Mouse (Mus musculus) skeletal muscle tissue, adult 2 months (tissue): ENCODE data around the gene Focad.
A peak's percentile ranks its signal among the peaks of the same experiment; 100 is the strongest.

ENCODE experiments used
- DNase-seq: peaks from one replicate; pipeline ENCODE4 v3.0.0-alpha.2; 2012; ENCODE audit warnings: low read depth, low spot score

Gene Focad

DNA sequence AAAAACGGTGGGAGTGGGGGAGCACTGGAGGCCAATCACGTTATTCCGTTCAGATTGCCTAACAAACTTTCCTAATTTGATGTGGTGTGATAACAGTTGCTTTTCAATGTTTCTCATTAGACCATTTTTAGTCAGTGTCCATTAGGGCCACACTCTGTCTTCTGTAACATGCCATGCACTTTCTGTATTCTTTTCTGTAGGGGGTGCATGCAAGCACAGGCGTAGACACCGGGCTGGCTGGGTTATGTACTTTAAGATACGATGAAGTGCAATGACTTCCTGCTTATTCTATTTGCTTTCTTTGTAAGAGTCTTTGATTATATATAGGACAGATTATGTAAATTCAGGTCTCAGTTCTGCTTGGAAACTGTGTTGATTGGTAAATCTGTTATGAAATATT, 116.2 kb downstream of the Focad start:
- no peak for DNase-seq

DNA sequence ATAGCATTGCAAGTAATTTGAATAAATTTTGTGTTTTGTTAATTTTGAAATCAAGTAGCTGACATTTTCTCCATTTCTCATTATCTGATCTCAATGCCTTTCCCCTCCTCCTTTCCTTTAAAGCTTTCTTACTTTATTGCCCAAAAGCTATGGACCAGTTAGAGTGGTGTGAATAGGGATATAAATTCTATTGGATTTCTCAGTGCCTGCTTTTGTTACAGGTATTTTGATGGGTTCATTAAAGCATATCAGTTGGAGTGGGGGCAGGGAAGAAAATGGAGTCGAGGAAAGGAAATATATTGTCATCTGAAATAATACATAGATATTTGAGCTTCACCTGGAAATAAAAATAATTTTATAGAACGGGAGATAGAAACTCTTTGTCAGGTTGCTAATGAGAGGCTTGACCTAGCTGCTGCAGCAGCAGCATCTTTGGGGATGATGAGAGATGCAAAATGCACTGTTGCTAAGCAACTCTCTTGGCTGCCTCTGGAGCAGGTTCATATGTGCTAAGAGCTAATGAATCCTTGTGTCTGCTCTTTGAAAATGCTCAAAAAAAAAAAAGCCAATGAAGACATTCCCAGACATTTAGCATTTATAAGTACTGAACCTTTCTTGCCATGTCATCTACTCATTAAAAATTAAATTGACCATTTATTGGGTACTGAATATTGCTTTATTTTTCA, 116.9 kb downstream of the Focad start:
- no peak for DNase-seq

DNA sequence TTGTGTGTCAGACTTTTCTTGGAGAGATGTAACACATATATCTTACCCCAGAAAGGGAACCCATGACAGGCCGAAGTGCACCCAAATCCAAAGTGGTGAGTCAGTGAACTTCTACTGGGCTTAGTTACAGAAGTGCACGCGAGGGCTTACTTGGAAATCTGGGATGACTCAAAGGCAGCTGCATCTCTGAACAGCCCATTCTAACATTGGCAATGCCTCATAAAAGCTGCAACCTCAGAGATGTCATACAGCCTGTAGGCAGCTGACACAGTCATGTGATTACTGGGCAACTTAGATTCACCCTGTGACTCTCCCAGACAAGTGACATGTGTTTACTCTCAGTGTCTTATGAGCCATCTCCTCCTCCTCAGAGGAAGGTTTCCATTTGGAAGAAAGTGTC, 119.5 kb downstream of the Focad start:
- peak; percentile 6 for DNase-seq

DNA sequence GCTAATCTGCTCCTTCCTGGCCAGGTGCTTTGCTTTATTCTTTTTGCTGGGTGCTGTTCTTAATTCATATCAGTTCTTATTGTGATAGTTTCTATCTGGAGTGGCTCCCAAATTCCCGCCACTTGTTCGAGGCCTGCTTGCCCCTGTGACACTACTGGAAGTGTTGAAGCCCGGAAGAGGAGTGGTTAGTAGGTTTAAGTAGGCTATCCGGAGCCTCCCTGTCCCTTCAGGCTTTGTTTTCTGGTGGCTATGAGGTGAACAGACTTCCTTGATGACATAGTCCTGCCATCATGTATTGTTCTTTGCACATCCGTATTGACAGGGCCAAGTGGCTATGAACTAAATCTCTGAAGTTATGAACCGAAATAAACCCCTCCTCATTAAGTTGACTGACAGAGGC, 123.9 kb downstream of the Focad start:
- DNase-seq = no peak

DNA sequence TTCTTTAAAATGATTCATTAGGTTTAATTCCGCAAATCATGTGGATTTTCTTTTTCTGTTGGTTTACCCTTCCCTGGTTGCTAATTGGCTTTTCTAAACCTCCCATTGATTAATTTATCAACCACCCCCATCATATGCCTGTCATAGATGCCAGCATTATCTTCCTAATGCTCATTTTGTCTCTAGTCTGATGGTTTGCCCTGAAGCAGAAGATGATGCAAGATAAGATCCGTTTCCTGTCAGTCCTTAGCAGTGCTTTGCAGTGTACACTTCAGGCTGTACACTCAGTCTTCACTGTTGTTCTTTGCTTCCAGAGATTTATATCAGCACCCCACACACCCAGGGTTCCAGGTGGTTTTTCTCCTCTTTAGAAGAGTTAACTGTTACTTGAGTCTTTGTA, 124.4 kb downstream of the Focad start:
- no peak for DNase-seq

DNA sequence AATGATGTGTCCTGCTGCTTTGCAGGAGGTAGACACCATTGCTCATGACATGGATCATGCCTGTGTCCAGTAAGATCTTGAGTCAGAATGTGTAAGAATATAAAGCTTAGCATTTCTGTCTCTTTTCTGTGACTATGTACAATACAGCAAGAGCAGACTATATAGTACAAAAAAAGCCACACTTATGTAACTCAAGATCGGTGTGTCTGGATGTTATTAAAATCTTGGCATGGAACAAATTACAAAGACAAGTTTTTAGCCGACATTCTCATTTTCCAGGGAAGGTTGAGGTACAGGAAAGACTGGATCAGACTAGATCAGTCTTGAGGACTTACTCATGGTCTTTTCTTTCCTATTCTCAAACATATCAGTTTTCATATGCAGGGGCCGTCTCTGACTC, 136.9 kb downstream of the Focad start:
- no peak for DNase-seq

DNA sequence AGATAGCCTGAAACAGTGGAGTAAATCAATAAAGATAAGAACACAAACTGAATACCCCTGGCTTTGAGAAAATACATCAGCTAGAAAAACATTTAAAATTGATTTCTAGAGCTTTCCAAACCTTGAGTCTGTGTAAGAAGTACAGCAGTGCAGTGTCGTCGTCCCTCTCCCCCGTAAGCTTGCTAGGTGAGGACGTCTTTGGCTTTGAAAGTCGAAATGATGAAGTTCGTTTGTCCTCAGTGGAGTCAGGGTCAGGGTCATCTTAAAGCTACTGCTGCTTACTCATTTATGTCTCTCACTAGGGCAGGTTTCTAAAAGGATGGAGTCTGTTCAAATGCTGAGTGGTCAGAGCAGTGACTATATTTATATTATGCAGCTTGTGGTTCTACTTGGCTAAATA, 141.5 kb downstream of the Focad start:
- DNase-seq = no peak

DNA sequence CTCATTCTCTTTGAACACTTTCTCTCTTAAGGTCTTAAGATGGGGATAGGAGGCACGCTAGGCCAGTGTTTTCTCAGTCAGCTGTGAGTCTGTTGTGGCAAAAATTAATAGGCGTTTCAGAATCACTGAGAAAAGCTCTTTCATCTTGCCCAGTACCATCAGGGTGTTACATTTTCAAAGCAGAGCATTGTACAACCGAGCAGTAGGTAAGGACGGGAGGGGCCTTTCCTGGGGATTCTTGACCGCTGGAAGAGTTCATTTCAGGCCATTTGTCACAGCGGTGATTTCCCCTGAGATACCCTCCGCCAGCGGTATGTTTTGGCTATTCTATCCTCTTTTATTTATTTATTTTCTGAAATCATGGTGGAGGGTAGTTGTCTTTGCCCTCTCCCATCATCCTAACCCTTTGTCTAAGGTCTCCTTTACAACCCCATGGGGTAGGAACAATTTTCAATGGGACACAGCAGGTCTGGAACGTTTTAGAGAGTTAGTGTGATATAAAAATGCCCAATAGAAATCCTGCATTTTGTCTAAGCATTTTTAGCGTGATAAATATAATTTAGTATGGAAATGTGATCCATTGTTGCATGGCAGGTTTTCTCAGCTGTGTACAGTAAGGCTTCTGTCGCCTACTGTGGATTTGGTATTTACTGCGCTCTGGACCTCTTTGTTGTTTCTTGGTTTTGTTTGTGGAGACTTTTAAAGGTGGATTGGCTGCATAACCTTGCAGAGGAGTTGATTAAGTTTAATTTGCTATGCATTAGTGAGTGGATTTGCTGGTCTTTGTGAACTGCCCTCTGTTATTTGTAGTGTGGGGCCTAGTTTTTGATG, 142.7 kb downstream of the Focad start:
- DNase-seq = no peak

DNA sequence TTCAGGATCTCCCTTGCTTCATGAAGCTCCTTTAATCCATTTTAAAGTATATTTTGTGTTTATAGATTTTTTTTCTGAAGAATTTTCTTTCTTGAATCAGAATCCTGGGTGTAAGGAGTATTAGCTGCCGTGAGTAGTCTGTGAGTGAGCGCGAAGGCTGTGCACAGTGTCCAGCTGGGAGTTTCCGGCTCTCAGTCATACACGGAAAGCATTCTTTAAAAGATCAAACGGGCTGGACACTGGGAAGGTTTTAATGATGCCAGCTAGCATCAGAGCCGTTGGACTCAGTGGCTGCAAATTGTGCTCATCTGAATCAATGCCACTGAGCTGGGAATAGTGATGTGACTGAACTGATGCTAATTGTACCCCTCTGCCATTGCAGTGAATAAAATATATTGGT, 143.9 kb downstream of the Focad start:
- DNase-seq = no peak

DNA sequence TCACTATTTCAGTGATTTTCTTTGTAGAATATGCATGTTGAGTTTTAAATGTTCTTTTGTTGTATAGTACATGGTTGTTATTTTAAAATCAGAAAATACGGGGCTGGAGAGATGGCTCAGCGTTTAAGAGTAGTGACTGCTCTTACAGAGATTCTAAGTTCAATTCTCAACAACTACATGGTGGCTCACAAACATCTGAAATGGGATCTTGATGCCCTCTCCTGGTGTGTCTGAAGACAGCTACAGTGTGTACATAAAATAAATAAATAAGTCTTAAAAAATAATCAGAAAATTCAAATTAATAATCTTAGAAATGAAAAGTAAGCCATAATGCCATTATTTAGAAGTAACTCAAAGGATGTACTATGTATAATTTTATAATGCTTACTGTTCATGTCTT, 149.4 kb downstream of the Focad start:
- DNase-seq = no peak

DNA sequence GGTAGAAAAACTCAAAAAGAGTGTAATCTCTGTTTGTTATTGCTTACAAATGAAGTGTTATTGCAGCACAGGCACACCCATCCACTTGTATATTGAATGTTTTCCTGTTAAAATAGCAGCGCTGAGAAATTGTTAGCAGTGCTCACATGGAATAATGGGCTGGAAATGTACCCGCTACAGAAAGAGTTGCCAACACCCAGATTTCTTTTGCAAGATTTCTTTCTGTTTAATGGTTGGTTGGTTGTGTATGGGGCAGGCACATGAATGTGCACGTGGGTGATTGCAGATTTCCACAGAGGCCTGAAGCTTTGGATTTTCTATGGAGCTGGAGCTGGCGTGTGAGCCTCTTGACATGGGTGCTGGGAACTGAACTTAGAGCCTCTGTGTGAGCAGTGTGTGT, 151.1 kb downstream of the Focad start:
- DNase-seq = no peak

DNA sequence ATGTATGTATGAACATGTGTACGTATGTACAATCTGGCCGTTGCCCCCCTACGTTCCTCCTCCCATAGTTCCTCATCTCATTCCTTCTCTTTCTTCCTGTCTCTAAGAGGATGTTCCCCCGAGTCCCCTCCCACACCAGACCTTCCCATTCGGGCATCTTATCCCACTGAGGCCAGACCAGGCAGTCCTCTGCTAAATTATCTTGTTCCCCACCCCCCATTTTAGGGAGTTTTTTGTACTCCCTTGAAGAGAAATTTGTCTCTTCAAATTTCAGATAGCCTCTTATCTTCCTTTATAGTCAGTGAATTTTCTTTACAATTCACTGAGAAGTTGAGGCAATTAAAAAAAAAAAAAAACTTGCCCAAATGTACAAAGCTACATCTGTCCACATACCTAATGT, 166.9 kb downstream of the Focad start:
- no peak for DNase-seq

DNA sequence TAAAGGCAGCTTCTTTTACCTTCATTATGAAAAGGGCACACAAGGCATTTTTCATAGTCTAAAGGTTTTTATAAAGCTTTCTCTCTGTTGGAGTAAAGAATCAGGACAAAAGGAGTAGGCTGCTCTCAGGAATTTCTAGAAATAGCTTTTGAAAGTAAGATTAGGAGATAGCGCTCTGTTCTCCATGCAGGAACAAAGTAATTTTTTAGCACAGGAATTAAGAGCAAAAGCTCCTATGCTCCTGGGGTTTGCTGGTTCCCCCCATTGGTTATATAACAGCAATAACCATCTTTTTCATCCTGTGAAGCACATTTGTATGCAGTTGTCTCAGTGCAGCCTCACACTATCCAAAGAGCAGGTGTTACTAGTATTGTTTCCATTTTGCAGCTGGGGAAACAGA, 170.1 kb downstream of the Focad start:
- DNase-seq = no peak

DNA sequence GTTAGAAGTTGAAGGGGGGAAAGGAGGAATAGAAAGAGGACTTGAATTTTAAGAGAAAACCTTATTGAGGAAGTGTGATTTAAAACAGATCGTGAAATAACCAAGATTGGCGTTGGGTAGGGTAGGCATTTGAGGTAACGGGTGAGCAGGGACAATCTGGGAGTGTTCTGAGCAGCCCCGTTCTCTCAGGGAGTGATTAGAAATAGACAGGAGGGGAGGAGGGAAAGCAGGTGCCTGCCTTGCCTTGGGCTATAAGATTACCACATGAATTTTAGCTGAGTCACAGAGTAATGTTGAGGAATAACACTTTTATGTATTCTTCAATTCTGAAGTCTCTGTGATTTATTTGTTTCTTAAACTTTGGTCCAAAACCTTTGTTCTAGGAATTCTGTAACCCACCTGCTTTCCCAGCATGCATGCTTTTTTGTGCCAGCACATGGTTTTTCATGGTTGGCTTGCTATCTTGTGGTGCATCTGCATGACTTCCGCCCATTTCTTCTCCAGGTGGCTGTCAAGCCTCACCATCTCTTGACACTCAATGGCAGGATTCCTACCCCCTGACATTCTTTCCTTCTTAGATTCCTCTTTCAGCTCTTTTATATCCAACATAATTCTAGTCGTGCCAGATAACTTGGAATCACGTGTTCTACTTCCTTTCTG, 176.1 kb downstream of the Focad start:
- no peak for DNase-seq

DNA sequence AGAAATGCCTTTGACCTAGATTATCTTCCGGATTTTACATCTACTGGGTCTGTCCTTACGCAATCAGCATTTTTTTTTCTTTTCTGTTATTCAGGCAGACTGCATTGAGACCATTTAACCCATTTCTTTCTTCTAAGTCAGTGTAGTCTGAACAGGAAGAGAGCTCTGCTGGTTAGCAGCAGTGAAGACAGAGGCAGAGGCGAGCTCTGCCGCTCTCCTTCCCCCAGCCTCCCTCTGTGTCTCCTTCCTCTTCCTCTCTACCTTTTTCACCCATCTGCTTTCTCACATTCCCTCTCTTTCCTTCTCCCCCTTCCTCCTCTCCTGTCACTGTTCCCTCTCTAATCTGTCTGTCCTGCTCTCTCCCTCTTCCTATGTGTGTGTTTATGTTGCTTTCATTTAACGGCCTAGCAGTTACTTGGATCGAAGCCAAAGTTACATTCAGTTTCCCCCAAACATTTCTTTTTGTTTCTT, 181.2 kb downstream of the Focad start:
- DNase-seq = no peak

DNA sequence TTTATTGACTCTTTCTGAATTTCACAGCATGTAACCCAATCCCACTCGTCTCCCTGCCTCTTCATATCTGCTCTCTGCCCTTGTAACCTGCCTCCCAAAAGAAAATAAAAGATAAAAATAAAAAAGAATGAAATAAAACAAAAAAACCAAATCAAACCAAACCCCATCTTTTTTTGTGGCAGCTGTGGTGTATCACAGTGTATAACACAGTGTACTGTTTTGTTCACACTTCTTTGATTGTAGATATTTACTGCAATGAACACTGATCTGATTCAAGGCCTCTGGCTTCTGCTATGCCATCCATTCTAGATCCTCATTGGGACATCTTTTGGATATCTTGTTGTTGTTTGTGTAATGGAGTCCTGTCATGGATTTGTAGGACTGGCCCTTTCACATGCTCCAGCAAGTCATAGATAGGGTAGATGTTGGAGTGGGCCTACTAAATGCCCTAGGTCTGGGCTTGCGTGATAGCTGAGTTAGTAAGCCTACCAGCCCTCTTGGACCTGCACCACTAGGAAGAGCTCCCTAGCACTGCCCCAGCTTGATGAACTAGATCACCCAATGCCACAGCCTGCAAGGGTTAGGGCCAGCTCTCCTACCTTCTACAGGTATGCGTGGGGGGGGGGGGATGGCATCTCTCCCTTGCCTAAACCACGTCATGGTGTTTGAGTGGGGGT, 181.8 kb downstream of the Focad start:
- DNase-seq = no peak

DNA sequence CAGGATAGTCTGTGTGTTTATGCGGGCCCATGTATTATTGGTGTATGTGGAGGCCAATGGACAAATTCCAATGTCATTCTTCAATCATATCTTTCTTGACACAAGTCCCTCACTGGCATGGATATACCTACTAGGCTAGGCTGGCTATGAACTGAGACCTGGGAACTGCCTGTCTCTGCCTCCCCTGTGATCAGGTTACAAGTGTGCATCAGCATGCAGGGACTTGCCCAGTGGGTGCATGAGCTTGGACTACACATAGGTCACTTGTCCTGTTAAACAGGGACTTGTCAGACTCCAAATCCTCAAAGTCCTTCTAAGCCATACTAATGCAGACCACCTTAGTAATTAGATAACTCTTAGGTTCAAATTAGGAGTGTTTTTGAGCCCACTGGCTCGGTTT, 184.1 kb downstream of the Focad start:
- no peak for DNase-seq

DNA sequence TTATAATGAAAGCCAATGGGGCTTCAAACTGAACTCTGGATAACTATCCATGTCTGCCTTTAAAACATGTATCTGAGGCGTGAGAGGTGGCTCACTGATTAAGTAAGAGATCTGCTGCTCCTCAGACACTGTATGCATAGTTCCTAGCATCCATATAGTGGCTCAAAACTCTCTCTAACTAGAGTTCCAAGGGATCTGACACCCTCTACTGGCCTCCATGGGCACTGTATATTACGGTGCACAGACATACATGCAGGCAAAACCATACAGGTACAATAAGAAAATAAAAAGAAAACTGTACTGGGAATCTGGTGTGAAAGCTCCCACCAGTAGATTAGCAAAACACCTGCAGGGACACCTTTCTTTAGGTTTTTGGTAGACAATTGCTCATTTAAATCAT, 186.1 kb downstream of the Focad start:
- DNase-seq = no peak

DNA sequence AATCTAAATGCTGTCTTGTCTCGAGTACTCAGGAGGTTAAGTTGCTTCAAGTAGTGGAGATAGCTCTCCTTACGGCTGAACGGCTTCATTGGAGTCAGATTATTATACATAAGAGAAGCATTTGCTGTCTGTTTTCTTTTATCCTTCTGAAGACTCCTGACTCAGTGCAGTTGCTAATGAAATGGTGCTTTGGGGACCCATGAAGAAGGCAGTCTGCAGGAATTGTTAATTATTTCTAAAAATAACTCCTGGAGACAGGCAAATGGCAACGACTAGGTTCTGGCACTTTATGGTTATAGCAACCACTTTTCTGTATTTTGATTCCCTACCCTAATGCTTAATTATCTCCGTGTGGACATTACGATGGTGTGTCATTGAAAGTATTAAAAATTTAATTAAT, 201.1 kb downstream of the Focad start:
- no peak for DNase-seq

DNA sequence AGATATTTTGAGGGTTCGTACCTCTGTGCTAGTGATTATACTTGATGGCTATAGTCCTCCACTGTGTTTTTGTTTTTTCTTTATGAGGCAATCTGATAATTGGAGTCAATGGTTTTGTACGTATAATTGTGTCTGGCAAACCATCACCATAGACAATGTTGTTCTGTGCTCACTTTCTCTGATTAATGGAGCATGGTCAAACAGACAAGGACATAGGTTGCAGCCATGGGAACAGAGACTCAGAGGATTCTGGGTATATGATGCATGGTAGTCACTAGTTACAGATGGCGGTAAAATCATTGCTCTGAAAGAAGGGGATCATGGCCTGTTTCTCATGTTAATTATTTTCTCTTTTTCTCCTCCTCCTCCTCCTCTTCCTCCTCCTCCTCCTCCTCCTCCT, 205.1 kb downstream of the Focad start:
- DNase-seq = no peak

DNA sequence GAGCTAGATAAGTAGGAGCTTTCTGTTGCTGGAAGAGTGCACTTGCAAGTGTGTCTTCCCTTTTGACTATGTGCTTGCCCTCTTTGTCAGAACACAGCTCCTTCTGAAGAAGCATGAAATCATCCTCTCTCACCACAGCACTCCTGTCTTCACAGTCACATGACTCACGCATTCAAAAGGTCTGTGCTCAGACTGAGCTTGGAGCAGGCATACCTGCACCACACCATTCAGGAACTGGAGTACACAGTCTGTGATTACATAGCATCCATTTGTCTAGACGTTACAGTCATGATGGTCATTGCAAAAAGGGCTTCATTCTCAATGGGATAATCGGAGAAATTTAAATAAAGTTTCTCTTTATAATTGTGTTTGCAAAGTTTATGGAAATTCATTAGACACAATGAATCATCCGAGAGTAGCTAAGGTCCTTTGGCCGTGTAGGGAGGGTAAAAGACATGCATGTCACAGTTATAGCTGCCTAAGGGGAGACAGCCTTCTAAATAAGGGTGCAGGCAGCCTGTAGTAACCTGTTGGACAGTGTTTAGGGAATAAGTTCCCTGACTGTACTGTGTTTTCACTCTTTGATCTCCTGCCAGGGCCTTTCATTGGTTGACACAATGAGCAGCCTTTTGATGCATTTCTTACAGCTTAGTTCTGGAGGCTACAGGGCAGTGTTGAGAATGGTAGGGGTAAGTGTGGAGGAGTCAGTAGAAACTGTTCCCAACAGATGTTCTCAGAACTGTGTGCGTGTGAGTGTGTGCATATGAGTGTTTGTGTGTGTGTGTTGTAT, 206.6 kb downstream of the Focad start:
- no peak for DNase-seq
